Comparison of ENCODE assay signal across 16 mouse cellular contexts in genomic region chr8:79037532-79037931, GRCm38 (mm10).
"Had no signal": no experiment of that assay in that cellular context is flagged by ENCODE, and none has a peak within 500 bp of the region (broad histone marks: within the 10 kb centered on the region; RNA-seq: fewer than 3 reads in every experiment).

No protein-coding gene starts in this region.

- H3K4me2 ChIP-seq: lung, embryonic 15.5 days; midbrain, embryonic 11.5 days; midbrain, embryonic 13.5 days; midbrain, embryonic 15.5 days; neural tube, embryonic 12.5 days had no signal

- DNase-seq: lung, adult 2 months; lung, postnatal 14 days; lung, postnatal 36 days; right cerebral cortex, postnatal 14 days; spleen, adult 18-20 months; thymus, adult 18-20 months; thymus, postnatal 14 days; thymus, postnatal 36 days had no signal

- H3K9me3 ChIP-seq: lung, embryonic 15.5 days; megakaryocyte, embryonic 14.5 days; midbrain, embryonic 13.5 days; midbrain, embryonic 15.5 days; neural tube, embryonic 12.5 days had no signal

- H3K36me3 ChIP-seq: midbrain, embryonic 15.5 days had no signal

- H3K27ac ChIP-seq: lung, embryonic 15.5 days; macrophage; midbrain, embryonic 13.5 days; midbrain, embryonic 15.5 days; neural tube, embryonic 12.5 days had no signal

- ATAC-seq: lung, postnatal 0 days; midbrain, embryonic 13.5 days; midbrain, embryonic 15.5 days had no signal

- H3K9ac ChIP-seq: lung, embryonic 15.5 days; midbrain, embryonic 13.5 days; midbrain, embryonic 15.5 days; neural tube, embryonic 12.5 days had no signal

- H3K4me3 ChIP-seq: lung, embryonic 15.5 days; megakaryocyte, embryonic 14.5 days; midbrain, embryonic 13.5 days; midbrain, embryonic 15.5 days; neural tube, embryonic 12.5 days had no signal

- H3K27me3 ChIP-seq: lung, embryonic 15.5 days; megakaryocyte, embryonic 14.5 days; midbrain, embryonic 13.5 days; midbrain, embryonic 15.5 days; neural tube, embryonic 12.5 days had no signal
